Mouse (Mus musculus): ENCODE data around the gene Gm136. TPM values are rescaled to one million over a fixed set of nuclear protein-coding genes. Genes with fewer than 3 reads are reported as not detected.
A peak's percentile ranks its signal among the peaks of the same experiment; 100 is the strongest.
"Not testable (repeated sequence)": the region's sequence is repeated elsewhere in the genome, so short reads cannot be mapped to it uniquely, and the experiment has no call there.

Gm136 gene
- total and polyA plus RNA-seq, 2 experiments from 2014 or later, result not detected

DNA sequence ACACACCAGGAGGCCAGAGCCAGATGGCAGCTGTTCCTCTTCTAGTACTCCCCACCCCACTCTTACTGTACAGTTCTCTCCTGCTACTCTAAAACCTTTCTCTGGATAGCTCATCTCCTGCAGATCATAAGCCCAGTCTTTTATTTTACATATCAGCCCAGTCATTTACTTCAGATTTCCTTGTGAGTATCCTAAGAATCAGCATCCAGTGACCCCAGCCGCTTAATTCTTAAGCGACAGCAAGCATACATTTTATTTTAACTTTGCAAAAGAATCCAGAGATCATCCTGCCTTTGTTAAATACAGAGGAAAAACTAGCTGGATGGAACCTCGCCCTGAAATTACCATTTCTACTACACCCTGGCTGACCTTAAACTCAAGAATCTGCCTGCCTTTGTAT, 21.6 kb downstream of the Gm136 start:
- 62% methylated on average over 3 of the region's 3 CpGs for WGBS
- Histone ChIP-seq H3K9ac (replicated peaks; ENCODE audit: low read length) (no peak overlapping the region), H3K9me3 (ENCODE audit: low read length) (no peaks in the 10 kb centered on the region), H3K27me3 (ENCODE audit: insufficient read depth, low read length) (no peaks in the 10 kb centered on the region), H3K4me1 (ENCODE audit: insufficient read depth, low read length) (no peaks in the 10 kb centered on the region), H3K36me3 (ENCODE audit: insufficient read depth, low read length) (no peaks in the 10 kb centered on the region), H3K27ac (no peak overlapping the region), H3K4me2 (ENCODE audit: low read depth, low read length) (no peak overlapping the region), H3K4me3 (ENCODE audit: low read length) (no peak overlapping the region)
- ATAC-seq (no peak), DNase-seq (ENCODE audit: low spot score) (no peak)
- TF ChIP-seq CTCF (IDR thresholded peaks at IDR 0.05; ENCODE audit: low read depth), result no peak

DNA sequence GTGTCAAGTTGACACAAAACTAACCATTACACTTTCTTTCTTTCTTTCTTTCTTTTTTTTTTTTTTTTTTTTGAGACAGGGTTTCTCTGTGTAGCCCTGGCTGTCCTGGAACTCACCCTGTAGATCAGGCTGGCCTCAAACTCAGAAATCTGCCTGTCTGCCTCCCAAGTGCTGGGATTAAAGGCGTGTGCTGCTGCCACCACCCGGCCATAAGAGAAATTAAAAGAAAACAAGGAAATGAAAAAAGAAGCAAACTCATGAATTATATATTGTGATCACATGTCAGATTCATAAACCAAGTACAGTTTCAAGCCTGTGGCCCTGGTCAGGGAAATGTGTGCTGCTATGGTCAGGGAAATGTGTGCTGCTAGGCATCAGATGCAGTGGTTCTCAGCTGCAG, 22.6 kb downstream of the Gm136 start:
- not testable (repeated sequence) for H3K9me3 ChIP-seq (ENCODE audit: low read length); H3K4me3 ChIP-seq (ENCODE audit: low read length); H3K4me2 ChIP-seq (ENCODE audit: low read depth, low read length); H3K36me3 ChIP-seq (ENCODE audit: insufficient read depth, low read length); H3K4me1 ChIP-seq (ENCODE audit: insufficient read depth, low read length); ATAC-seq; H3K27ac ChIP-seq; DNase-seq (ENCODE audit: low spot score); H3K27me3 ChIP-seq (ENCODE audit: insufficient read depth, low read length); H3K9ac ChIP-seq (replicated peaks; ENCODE audit: low read length)
- 40% methylated on average over 2 of the region's 2 CpGs for WGBS

GRCm38 (mm10) chr4:34729851-34730341, 26.2 kb downstream of the Gm136 start, which contains the start of gene Cfap206:
Cfap206 (minus strand) TSS chr4:34730206.
- ATAC-seq, result peak; percentile 94
- no peak for TF ChIP-seq CTCF (IDR thresholded peaks at IDR 0.05; ENCODE audit: low read depth)
- Histone ChIP-seq H3K4me1 (ENCODE audit: insufficient read depth, low read length) (no peaks in the 10 kb centered on the region), H3K36me3 (ENCODE audit: insufficient read depth, low read length) (no peaks in the 10 kb centered on the region), H3K9me3 (ENCODE audit: low read length) (no peaks in the 10 kb centered on the region), H3K4me2 (ENCODE audit: low read depth, low read length) (peak within 1 kb of the TSS; percentile 87), H3K27ac (no peak within 1 kb of the TSS), H3K9ac (replicated peaks; ENCODE audit: low read length) (peak within 1 kb of the TSS; percentile 43), H3K27me3 (ENCODE audit: insufficient read depth, low read length) (no peaks in the 10 kb centered on the region), H3K4me3 (ENCODE audit: low read length) (peak within 1 kb of the TSS; percentile 50)
- WGBS, result under 1% methylated on average over 38 of the region's 38 CpGs
- peak; percentile 81 for DNase-seq (ENCODE audit: low spot score)

- not testable (repeated sequence) for H3K27me3 ChIP-seq (ENCODE audit: insufficient read depth, low read length); H3K36me3 ChIP-seq (ENCODE audit: insufficient read depth, low read length); H3K9me3 ChIP-seq (ENCODE audit: low read length); ATAC-seq; H3K4me2 ChIP-seq (ENCODE audit: low read depth, low read length); H3K27ac ChIP-seq; H3K4me1 ChIP-seq (ENCODE audit: insufficient read depth, low read length); H3K9ac ChIP-seq (replicated peaks; ENCODE audit: low read length); H3K4me3 ChIP-seq (ENCODE audit: low read length); DNase-seq (ENCODE audit: low spot score)
- WGBS, result 95% methylated on average over 3 of the region's 3 CpGs
Measured at GRCm38 (mm10) chr4:34725710-34726109, 30.4 kb downstream of the Gm136 start.

DNA sequence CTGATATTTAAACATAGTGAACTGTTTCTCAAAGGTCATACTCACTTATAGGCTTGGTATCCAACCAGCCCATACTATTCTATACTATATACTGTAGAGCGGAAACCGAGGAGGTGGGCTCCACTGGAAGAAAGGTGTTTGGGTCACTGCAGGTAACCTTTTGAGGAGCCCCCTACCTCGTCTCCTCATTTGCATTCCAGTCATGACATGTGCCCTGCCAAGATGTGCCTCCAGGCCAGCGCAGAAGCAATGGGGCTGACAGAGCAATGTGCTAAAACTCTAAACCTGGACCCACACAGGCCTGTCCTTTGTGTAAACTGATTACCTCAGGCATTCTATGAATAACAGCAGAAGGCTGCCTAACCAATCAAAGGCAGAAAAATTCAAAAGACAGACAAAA, 31.8 kb downstream of the Gm136 start:
- H3K27me3 ChIP-seq (ENCODE audit: insufficient read depth, low read length), result no peaks in the 10 kb centered on the region
- H3K4me1 ChIP-seq (ENCODE audit: insufficient read depth, low read length), result no peaks in the 10 kb centered on the region
- ATAC-seq, result no peak
- no peaks in the 10 kb centered on the region for H3K36me3 ChIP-seq (ENCODE audit: insufficient read depth, low read length)
- WGBS, result 60% methylated on average over 4 of the region's 4 CpGs
- no peak for TF ChIP-seq CTCF (IDR thresholded peaks at IDR 0.05; ENCODE audit: low read depth)
- H3K4me2 ChIP-seq (ENCODE audit: low read depth, low read length), result no peak overlapping the region
- no peak overlapping the region for H3K4me3 ChIP-seq (ENCODE audit: low read length)
- H3K9ac ChIP-seq (replicated peaks; ENCODE audit: low read length), result no peak overlapping the region
- H3K9me3 ChIP-seq (ENCODE audit: low read length), result peaks cover 6% of the 10 kb centered on the region; the same call in 1 of the 2 replicates
- H3K27ac ChIP-seq, result no peak overlapping the region
- DNase-seq (ENCODE audit: low spot score), result no peak

DNA sequence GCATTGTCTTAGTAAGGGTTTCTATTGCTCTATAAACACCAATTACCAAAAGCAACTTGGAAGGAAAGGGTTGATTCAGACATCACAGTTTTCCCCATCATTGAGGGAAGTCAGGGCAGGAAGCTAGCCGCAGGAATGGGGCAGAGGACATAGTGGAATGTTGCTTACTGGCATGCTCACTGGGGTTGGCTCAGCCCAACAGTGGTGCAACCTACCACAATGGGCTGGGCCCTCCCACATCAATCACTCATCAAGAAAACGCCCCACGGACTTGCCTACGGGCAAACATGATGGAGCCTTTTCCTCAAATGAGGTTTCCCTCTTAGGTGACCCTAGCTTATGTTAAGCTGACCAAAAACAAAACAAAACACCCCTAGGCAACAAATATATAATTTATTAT, 32.9 kb downstream of the Gm136 start:
- Histone ChIP-seq H3K9me3 (ENCODE audit: low read length) (peaks cover 6% of the 10 kb centered on the region; the same call in 1 of the 2 replicates), H3K4me1 (ENCODE audit: insufficient read depth, low read length) (no peaks in the 10 kb centered on the region), H3K27ac (no peak overlapping the region), H3K4me2 (ENCODE audit: low read depth, low read length) (no peak overlapping the region), H3K36me3 (ENCODE audit: insufficient read depth, low read length) (no peaks in the 10 kb centered on the region), H3K9ac (replicated peaks; ENCODE audit: low read length) (no peak overlapping the region), H3K27me3 (ENCODE audit: insufficient read depth, low read length) (no peaks in the 10 kb centered on the region), H3K4me3 (ENCODE audit: low read length) (no peak overlapping the region)
- 78% methylated on average over 4 of the region's 4 CpGs for WGBS
- ATAC-seq (no peak), DNase-seq (ENCODE audit: low spot score) (no peak)
- TF ChIP-seq CTCF (IDR thresholded peaks at IDR 0.05; ENCODE audit: low read depth), result no peak

GRCm38 (mm10) chr4:34720127-34720895, 35.8 kb downstream of the Gm136 start:
- no peak for ATAC-seq
- Histone ChIP-seq H3K27ac (no peak overlapping the region), H3K9me3 (ENCODE audit: low read length) (peaks cover 6% of the 10 kb centered on the region; the same call in 1 of the 2 replicates), H3K27me3 (ENCODE audit: insufficient read depth, low read length) (no peaks in the 10 kb centered on the region), H3K9ac (replicated peaks; ENCODE audit: low read length) (no peak overlapping the region), H3K4me2 (ENCODE audit: low read depth, low read length) (no peak overlapping the region), H3K4me1 (ENCODE audit: insufficient read depth, low read length) (no peaks in the 10 kb centered on the region), H3K4me3 (ENCODE audit: low read length) (no peak overlapping the region), H3K36me3 (ENCODE audit: insufficient read depth, low read length) (no peaks in the 10 kb centered on the region)
- no peak for DNase-seq (ENCODE audit: low spot score)
- peak; percentile 5; the same call in 1 of the 2 replicates for TF ChIP-seq CTCF (IDR thresholded peaks at IDR 0.05; ENCODE audit: low read depth)
- WGBS, result 92% methylated on average over 7 of the region's 7 CpGs

Measured in hindbrain, postnatal 0 days (tissue).